Mouse (Mus musculus) forebrain, embryonic 13.5 days (tissue): ENCODE data around the gene Crybg1. TPM values are rescaled to one million over a fixed set of nuclear protein-coding genes. Genes with fewer than 3 reads are reported as not detected.

Experiments used
- polyA plus RNA-seq: library from polyadenylated mRNA; unstranded; fragments of >200 nt; fragmentation: Nextera tagmentation; extraction: Ambion mirVana; gene quantifications from 2 replicates; pipeline ENCODE4 v1.2.1, GENCODE M21; 2015

Crybg1 gene
- polyA plus RNA-seq, 1 experiment from 2014 or later: 0.28 TPM

Other genes with a start within 250 kb of the Crybg1 start
- 24.9 and 27.8 TPM in 2 replicates for gene Qrsl1, start 247.1 kb downstream of the Crybg1 start, polyA plus RNA-seq
- gene Rtn4ip1, start 247.0 kb downstream of the Crybg1 start, polyA plus RNA-seq: 16.9 and 18.3 TPM in 2 replicates
- gene Atg5, start 119.5 kb upstream of the Crybg1 start, polyA plus RNA-seq: 50.6 and 51.9 TPM in 2 replicates